Mouse (Mus musculus): ENCODE results near the gene Gm37240. TPM values are rescaled to one million over a fixed set of nuclear protein-coding genes. Genes with fewer than 3 reads are reported as not detected.

Gene Gm37240
- polyA plus RNA-seq, 1 experiment from 2014 or later = 14.9 TPM

GRCm38 (mm10) chr3:85733939-85734729, 153.2 kb downstream of the Gm37240 start:
- H3K27ac ChIP-seq = no peak overlapping the region
- no peaks in the 10 kb centered on the region for H3K36me3 ChIP-seq
- ATAC-seq (ENCODE audit: insufficient number of reproducible peaks, low FRiP score, low TSS enrichment, low read depth) = no peak
- WGBS = 72% methylated on average over 5 of the region's 5 CpGs
- H3K4me2 ChIP-seq = no peak overlapping the region
- no peak overlapping the region for H3K9ac ChIP-seq
- no peaks in the 10 kb centered on the region for H3K4me1 ChIP-seq
- no peaks in the 10 kb centered on the region for H3K9me3 ChIP-seq
- H3K4me3 ChIP-seq = no peak overlapping the region
- no peaks in the 10 kb centered on the region for H3K27me3 ChIP-seq

DNA sequence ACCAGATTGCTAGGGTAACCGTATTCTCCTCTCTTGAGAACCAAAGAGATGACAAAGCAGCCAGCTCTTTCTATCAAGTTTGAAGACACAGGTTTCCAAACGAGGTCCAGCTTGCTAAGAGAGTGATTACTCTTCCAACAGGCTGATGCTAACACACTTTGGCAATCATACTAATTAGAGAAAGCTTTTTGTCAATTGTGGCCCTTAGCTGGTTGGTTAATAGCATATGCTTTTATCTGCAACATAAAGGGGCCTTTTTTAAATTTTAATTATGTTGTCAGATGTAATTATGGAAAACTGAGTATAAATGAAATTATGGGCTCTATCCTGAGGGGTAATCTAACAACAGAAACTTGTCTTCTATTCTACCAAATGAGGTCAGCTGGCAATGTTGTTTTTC, 160.1 kb downstream of the Gm37240 start:
- no peaks in the 10 kb centered on the region for H3K9me3 ChIP-seq
- no peaks in the 10 kb centered on the region for H3K4me1 ChIP-seq
- no peaks in the 10 kb centered on the region for H3K36me3 ChIP-seq
- H3K4me3 ChIP-seq = no peak overlapping the region
- no peaks in the 10 kb centered on the region for H3K27me3 ChIP-seq
- H3K27ac ChIP-seq = no peak overlapping the region
- 52% methylated on average over 2 of the region's 2 CpGs for WGBS
- H3K9ac ChIP-seq = no peak overlapping the region
- no peak overlapping the region for H3K4me2 ChIP-seq
- ATAC-seq (ENCODE audit: insufficient number of reproducible peaks, low FRiP score, low TSS enrichment, low read depth) = no peak

- no peaks in the 10 kb centered on the region for H3K4me1 ChIP-seq
- H3K27ac ChIP-seq = no peak overlapping the region
- no peaks in the 10 kb centered on the region for H3K27me3 ChIP-seq
- ATAC-seq (ENCODE audit: insufficient number of reproducible peaks, low FRiP score, low TSS enrichment, low read depth) = no peak
- H3K4me3 ChIP-seq = no peak overlapping the region
- no peaks in the 10 kb centered on the region for H3K9me3 ChIP-seq
- H3K4me2 ChIP-seq = no peak overlapping the region
- H3K9ac ChIP-seq = no peak overlapping the region
- H3K36me3 ChIP-seq = no peaks in the 10 kb centered on the region
- WGBS = 81% methylated on average over 3 of the region's 3 CpGs
Measured at GRCm38 (mm10) chr3:85725971-85726370, 161.3 kb downstream of the Gm37240 start.

GRCm38 (mm10) chr3:85725110-85725509, 162.2 kb downstream of the Gm37240 start:
- 78% methylated on average over 2 of the region's 2 CpGs for WGBS
- H3K4me1 ChIP-seq = no peaks in the 10 kb centered on the region

GRCm38 (mm10) chr3:85722581-85722980, 164.7 kb downstream of the Gm37240 start:
- H3K4me2 ChIP-seq = no peak overlapping the region
- H3K4me3 ChIP-seq = no peak overlapping the region
- H3K36me3 ChIP-seq = no peaks in the 10 kb centered on the region
- no peaks in the 10 kb centered on the region for H3K4me1 ChIP-seq
- no peak for ATAC-seq (ENCODE audit: insufficient number of reproducible peaks, low FRiP score, low TSS enrichment, low read depth)
- H3K27ac ChIP-seq = no peak overlapping the region
- WGBS = 78% methylated on average over 6 of the region's 6 CpGs
- no peaks in the 10 kb centered on the region for H3K27me3 ChIP-seq
- H3K9me3 ChIP-seq = no peaks in the 10 kb centered on the region
- no peak overlapping the region for H3K9ac ChIP-seq

More at GRCm38 (mm10) chr3:85725110-85725509, 162.2 kb downstream of the Gm37240 start:
- Histone ChIP-seq H3K9me3 (no peaks in the 10 kb centered on the region), H3K27me3 (no peaks in the 10 kb centered on the region), H3K9ac (no peak overlapping the region), H3K4me3 (no peak overlapping the region), H3K4me2 (no peak overlapping the region), H3K27ac (no peak overlapping the region), H3K36me3 (no peaks in the 10 kb centered on the region)
- no peak for ATAC-seq (ENCODE audit: insufficient number of reproducible peaks, low FRiP score, low TSS enrichment, low read depth)

DNA sequence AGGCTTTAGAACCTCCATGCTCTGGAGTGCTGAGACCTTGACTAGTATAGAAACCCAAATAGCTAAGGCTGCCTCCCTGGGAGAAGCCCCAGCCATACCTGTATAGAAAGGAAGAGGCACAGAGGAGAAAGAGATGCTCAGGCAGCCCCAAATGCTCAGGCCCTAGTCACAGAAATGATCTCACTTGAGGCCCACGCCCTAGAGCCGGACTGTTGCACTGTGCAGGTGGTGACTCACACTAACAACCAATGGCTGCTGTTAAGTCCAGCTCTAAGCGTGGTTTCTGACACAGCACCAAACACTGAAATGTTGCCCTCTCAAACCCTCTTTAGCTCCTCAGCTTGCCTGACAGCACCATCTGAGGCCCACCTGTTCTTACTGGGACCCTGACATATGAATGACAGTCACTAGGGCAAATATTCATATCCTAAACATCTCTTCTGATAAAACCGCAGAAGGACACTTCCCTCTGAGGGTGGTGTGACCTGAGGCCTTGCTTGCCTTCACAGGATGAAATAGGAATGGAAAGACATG, 171.5 kb downstream of the Gm37240 start:
- WGBS = 73% methylated on average over 4 of the region's 4 CpGs
- ATAC-seq (ENCODE audit: insufficient number of reproducible peaks, low FRiP score, low TSS enrichment, low read depth) = no peak
- Histone ChIP-seq H3K9me3 (no peaks in the 10 kb centered on the region), H3K27me3 (no peaks in the 10 kb centered on the region), H3K36me3 (no peaks in the 10 kb centered on the region), H3K27ac (no peak overlapping the region), H3K9ac (no peak overlapping the region), H3K4me2 (no peak overlapping the region), H3K4me3 (no peak overlapping the region), H3K4me1 (no peaks in the 10 kb centered on the region)

- no peaks in the 10 kb centered on the region for H3K4me1 ChIP-seq
- no peak overlapping the region for H3K4me2 ChIP-seq
- ATAC-seq (ENCODE audit: insufficient number of reproducible peaks, low FRiP score, low TSS enrichment, low read depth) = no peak
- no peak overlapping the region for H3K27ac ChIP-seq
- no peak overlapping the region for H3K4me3 ChIP-seq
- no peak overlapping the region for H3K9ac ChIP-seq
- no peaks in the 10 kb centered on the region for H3K36me3 ChIP-seq
- WGBS = 82% methylated on average over 7 of the region's 7 CpGs
- H3K9me3 ChIP-seq = no peaks in the 10 kb centered on the region
- H3K27me3 ChIP-seq = no peaks in the 10 kb centered on the region
Measured at GRCm38 (mm10) chr3:85713936-85714709, 173.2 kb downstream of the Gm37240 start.

DNA sequence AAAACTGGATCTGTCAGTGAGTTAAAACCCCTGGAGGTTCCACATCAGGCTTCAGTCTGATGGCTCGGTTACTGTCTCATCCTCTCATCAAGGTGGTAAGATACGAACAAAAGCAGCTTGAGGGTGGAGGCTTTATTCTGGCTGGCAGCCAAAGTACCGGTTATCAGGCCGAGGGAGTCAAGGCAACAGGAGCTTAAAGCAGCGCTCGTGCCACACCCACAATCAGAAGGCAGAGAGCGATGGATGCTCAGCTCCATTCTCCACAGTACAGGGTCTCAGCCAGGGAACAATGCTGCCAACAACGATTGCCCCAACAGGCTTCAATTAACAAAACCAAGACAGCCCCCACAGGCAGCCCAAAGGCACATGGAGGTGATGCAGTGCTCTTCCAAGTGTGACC, 176.6 kb downstream of the Gm37240 start:
- Histone ChIP-seq H3K36me3 (no peaks in the 10 kb centered on the region), H3K27ac (no peak overlapping the region), H3K9ac (no peak overlapping the region), H3K9me3 (no peaks in the 10 kb centered on the region), H3K4me2 (no peak overlapping the region), H3K4me1 (no peaks in the 10 kb centered on the region), H3K4me3 (no peak overlapping the region), H3K27me3 (no peaks in the 10 kb centered on the region)
- WGBS = 52% methylated on average over 8 of the region's 8 CpGs
- no peak for ATAC-seq (ENCODE audit: insufficient number of reproducible peaks, low FRiP score, low TSS enrichment, low read depth)

- H3K4me1 ChIP-seq = no peaks in the 10 kb centered on the region
- H3K36me3 ChIP-seq = no peaks in the 10 kb centered on the region
- H3K4me2 ChIP-seq = no peak overlapping the region
- no peak for ATAC-seq (ENCODE audit: insufficient number of reproducible peaks, low FRiP score, low TSS enrichment, low read depth)
- H3K4me3 ChIP-seq = no peak overlapping the region
- no peaks in the 10 kb centered on the region for H3K27me3 ChIP-seq
- no peaks in the 10 kb centered on the region for H3K9me3 ChIP-seq
- 35% methylated on average over 7 of the region's 7 CpGs for WGBS
- H3K27ac ChIP-seq = no peak overlapping the region
- no peak overlapping the region for H3K9ac ChIP-seq
Measured at GRCm38 (mm10) chr3:85707421-85707820, 179.9 kb downstream of the Gm37240 start.

GRCm38 (mm10) chr3:85703141-85703882, 184.0 kb downstream of the Gm37240 start:
- Histone ChIP-seq H3K27me3 (no peaks in the 10 kb centered on the region), H3K4me1 (no peaks in the 10 kb centered on the region), H3K36me3 (no peaks in the 10 kb centered on the region), H3K4me2 (no peak overlapping the region), H3K9me3 (no peaks in the 10 kb centered on the region), H3K27ac (no peak overlapping the region), H3K4me3 (no peak overlapping the region), H3K9ac (no peak overlapping the region)
- WGBS = 70% methylated on average over 6 of the region's 6 CpGs
- no peak for ATAC-seq (ENCODE audit: insufficient number of reproducible peaks, low FRiP score, low TSS enrichment, low read depth)

DNA sequence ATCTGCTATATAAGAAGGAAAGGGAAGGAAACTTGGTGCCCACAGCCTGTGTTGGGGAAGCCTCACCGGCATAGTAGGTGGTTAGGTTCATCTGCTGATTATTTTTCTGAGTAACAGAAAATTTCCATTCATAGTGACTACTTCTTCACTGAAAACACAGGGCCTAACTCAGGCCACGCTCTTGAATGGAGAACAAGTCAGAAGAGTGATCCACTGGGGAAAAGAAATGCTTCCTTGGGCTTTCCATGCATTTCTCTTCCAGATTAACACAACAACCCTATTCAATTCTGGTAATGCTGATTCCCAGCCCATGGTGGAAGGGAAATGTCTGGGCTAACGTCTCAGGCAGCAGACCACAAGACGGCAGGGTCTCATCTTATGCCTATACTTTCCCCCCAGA, 188.8 kb downstream of the Gm37240 start:
- Histone ChIP-seq H3K27me3 (0 out of 2 replicates have a peak, but pooled peaks cover 6% of the 10 kb centered on the region), H3K4me3 (no peak overlapping the region), H3K27ac (no peak overlapping the region), H3K36me3 (no peaks in the 10 kb centered on the region), H3K4me1 (no peaks in the 10 kb centered on the region), H3K9me3 (no peaks in the 10 kb centered on the region), H3K4me2 (no peak overlapping the region), H3K9ac (no peak overlapping the region)
- WGBS = 84% methylated on average over 4 of the region's 4 CpGs
- no peak for ATAC-seq (ENCODE audit: insufficient number of reproducible peaks, low FRiP score, low TSS enrichment, low read depth)

Data from limb, embryonic 15.5 days (tissue).